Mouse (Mus musculus) CD4-positive, CD25-positive, alpha-beta regulatory T cell, adult 2 months (primary cell): Measurements from ENCODE around the gene Nr2f6.
"Not testable (repeated sequence)": the region's sequence is repeated elsewhere in the genome, so short reads cannot be mapped to it uniquely, and the experiment has no call there.

ENCODE experiments used
- DNase-seq: peaks from one replicate; pipeline ENCODE4 v3.0.0-alpha.2; 2012; ENCODE audit warnings: low read depth, low spot score

Gene Nr2f6

GRCm38 (mm10) chr8:71367529-71368176 lies 14.1 kb downstream of the Nr2f6 start:
- DNase-seq, result no peak

- DNase-seq, result peak; percentile 97
Observed at GRCm38 (mm10) chr8:71366771-71367528, 14.8 kb downstream of the Nr2f6 start, which contains the start of gene Use1. Use1 (plus strand) TSS chr8:71366848.

GRCm38 (mm10) chr8:71358026-71358425 lies 23.7 kb downstream of the Nr2f6 start:
- DNase-seq, result no peak

GRCm38 (mm10) chr8:71351520-71351919 lies 30.2 kb downstream of the Nr2f6 start:
- DNase-seq, result no peak

DNA sequence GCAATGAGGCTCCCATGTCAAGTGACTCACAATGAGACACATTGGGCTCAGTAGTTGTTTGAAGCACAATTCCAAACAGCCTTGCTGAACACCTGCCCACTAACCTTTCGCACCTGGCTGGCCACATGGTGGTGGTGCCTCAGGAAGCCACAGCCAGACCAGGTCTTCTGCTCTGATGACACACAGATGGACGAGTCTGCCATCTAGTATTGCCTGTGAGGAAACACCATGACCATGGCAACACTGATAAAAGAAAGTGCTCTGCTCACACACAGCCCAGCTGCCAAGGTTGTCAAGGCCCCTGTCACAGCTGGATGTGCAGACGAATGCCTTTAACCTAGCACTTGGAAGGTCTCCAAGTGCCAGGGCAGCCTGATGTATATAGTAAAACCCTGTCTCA lies 30.6 kb downstream of the Nr2f6 start:
- no peak for DNase-seq

- no peak for DNase-seq
Observed at GRCm38 (mm10) chr8:71346581-71346980, 35.2 kb downstream of the Nr2f6 start.

DNA sequence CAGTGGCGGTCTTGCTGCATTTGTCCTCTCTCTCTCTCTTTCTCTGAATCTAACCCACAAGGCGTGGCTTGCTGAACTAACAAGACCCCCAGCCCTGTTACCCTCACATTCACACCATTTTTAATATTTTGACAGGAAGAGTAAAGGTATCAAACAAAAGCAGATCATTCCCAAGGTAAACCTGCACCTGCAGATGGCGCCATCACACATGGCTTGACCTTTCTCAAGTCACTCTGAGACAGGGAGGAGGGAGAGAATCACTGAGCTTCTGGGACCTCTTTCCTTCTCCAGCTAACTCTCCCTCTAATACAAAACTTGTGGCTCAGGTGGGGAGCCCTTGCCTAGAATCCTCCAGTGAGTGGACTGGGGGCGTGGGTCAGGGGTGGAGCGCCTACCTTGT lies 41.1 kb downstream of the Nr2f6 start:
- peak; percentile 61 for DNase-seq

DNA sequence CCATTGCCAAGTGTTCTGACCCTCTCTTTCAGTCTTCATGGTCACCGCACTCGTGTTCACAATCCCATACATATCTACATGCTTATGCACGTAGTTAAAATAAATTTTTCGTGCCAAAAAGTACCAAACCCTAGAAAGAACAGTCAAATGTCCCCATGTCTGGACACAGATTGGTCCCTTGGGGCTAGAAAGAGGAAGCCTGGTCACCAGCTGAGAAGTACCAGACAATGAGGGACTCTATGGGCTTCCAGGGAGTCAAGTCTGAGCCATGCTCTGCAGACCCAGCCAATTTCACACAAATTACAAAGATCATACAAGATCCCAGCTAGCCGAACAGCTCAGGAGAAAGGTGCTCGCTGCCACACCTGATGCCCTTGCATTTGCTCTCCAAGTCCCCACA lies 43.9 kb downstream of the Nr2f6 start:
- DNase-seq, result not testable (repeated sequence)

DNA sequence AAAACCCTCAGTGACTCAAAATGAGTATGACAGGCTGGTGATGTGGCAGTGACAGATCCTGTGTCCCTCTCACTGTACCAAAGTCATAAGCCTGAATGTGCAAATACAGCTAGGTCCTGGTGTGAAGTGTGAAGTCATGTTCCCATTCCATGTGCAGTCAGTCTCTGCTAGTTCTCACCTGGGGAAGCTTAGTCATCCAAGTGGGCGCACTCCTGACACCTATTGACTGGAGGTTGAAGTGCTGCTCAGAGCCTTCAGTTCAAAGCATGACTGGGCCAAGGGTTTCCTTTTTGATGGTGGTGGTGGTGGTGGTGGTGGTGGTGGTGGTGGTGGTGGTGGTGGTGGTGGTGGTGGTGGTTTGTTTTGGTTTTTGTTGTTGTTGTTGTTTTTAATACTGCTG lies 56.9 kb downstream of the Nr2f6 start:
- DNase-seq, result peak; percentile 64
